Mouse (Mus musculus) spleen, postnatal 14 days (tissue): ENCODE data around the gene Pla2g6.

Experiments
- DNase-seq, 2 experiments: peaks; one replicate each; pipeline ENCODE4 v3.0.0; 2021 to 2022; ENCODE audit warnings: low spot score in 2 of 2

The Pla2g6 gene

DNA sequence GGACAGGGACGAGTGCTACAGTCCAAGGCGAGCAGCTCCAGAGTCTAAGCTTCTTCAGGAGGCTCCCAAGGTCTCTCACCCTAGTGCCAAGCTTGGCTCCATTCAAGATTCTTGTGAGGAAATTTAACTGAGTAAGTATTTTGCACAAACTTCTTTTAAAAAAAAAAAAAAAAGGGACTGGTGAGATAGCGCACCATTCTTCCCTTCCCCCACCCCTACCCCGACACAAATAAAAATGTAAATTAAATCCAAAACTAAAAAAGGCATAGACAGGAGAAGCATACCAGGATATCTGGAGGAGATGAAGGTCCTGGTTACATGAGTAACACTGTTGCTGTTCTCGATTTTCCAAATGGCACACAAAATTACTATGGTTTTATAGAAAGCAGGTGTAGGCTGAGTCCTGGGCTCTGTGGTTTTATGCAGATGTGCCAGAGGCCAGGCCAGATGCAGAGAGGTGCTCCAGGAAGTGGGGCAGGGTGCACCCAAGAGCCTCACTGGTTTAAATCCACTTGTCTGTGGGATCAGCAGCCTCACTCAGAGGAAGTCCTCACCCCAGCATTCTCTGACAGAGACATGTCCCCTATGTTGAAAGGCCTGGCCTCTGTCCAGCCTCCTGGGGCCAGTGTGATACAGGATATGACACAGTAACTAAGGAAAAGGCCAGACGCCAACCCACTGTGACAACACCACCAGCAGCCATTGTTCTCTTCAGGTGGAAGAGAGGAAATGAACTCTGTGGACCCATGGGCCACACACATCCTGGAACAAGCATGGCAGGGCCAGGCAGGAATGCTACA lies 5.0 kb downstream of the Pla2g6 start:
- no peak for DNase-seq

DNA sequence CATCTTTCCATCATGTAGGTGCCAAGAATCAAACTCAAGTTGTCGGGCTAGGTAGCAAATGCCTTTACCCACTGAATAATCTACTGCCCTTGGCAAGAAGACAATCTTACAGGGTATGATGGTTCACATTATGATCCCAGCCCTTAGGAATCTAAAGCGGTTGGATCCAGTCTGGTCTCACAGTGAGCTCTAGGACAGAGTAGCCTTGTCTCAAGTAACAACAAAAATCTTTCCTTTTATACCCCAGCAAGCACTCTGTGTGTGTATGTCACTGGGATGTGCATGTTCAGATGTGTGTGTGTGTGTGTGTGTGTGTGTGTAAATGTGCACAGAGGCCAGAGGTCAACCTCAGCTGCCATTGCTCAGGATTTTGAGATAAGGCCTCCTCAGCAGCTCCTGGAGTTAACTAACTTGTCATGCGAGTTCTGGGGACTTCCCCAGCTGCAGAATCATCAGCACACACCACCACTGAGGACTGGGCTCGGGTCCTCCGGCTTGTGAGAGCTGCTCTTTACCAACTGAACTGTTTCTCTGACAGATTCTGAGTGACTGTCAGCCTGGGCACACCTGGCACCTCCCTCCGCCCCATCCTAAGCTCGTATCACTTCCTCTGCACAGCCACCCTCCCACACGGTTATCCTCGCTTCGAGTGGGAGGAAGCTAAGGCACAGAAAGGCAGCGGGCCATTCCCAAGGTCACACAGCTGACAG lies 5.8 kb downstream of the Pla2g6 start:
- DNase-seq: no peak

DNA sequence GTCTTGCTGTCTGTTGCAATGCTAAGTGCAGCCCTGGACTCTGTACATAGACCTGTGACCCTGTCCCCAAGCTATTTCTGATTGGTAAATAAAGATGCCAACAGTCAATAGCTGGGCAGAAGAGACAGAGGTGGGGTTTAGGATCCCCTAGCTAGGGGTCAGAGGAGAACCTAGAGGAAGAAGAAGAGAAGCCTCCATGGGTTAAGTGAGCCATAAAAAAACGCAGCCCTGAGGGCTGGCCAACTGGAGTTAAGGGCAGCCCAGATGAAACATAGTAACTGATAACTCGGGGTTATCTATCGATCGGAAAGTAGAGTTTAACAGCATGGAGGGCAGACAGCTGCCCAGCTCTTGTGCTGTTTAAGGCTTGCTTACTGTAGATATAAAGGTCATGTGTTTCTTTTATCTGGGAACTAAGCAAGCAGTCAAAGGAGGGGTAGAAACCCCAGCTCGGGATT lies 6.4 kb downstream of the Pla2g6 start:
- no peak for DNase-seq

DNA sequence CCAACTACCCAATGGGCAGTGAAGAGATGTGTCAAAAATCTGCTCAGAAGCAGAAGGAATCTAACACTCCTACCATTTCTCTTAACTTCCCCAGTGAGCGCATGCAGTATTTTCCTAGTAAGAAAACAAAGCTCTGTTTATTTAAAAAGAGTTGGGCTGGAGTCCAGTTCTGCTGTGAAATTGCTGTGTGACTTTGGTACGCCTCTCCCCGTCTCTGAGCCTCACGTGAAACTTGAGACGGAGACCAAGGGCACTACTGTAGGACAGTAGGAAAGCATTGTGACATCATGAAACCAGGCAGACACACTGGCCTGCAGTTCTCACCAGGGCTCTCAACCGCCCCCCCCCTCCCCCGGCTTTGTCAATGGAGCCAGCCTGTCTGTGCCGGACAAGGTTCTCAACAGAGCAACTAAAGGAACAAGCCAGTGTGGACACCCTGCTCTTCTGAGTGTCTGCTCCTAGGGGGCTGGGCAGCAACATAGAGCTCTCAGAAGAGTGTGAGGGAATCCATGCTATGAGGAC lies 14.3 kb downstream of the Pla2g6 start:
- DNase-seq: no peak

DNA sequence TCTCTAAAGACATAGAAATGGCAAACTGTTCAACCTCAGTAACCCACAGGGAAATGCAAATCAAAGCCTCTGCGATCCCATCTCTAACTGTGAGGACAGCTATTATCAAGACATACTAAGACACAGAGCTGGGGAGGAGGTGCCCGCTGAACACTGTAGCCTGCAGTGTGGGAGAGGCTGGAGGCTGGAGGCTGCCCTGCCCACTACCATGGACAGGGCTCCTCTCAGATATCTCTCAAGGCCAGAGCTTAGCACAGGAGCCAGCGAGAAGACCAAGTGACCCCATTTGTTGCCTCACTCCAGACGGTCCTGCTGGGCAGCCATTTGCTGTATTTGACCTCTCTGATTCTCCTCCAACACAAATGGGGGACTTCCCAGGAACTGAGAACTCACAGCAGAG lies 20.3 kb downstream of the Pla2g6 start:
- DNase-seq: no peak

DNA sequence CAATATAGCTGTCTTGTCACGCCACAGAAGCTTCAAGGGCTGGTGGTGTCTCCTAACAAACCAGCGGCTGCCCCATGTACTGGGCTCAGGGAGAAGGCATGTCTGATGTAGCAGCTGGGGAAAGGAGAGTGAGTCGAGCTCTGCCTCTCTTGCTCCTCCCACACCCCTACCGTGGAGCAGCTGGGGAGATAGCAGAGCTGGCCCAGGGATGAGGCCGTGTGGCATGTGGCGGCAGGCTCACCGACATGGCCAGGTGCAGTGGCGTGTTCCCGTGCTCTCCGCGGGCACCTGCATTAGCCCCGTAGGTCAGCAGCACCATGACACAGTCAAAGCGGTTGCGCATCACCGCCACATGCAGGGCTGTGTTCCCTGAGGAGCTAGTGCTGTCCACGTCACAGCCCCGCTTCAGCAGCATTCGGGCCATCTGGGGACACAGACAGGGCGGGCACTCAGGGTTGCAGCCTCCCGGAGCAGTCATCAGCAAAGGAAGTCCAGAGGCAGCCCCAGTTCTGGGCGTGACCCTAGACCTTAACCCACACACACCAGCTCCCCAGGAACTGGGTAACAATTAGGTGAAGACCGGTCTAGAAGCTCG lies 22.1 kb downstream of the Pla2g6 start:
- DNase-seq: no peak

DNA sequence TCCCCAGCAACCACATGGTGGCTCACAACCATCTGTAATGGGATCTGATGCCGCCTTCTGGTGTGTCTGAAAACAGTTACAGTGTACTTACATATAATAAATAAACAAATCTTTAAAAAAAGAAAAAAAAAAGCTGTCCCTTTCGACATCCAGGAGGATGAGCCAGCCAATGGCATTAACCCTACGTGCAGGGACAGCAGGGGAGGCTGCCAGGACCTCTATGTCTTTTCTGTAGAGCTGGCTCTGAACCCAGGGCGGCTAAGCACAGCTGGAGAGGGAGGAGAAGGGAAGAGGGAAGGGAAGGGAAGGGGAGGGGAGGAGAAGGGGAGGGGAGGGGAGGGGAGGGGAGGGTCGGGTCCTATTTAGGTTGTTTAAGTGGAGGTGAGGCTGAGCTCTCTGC lies 23.4 kb downstream of the Pla2g6 start:
- DNase-seq: no peak

DNA sequence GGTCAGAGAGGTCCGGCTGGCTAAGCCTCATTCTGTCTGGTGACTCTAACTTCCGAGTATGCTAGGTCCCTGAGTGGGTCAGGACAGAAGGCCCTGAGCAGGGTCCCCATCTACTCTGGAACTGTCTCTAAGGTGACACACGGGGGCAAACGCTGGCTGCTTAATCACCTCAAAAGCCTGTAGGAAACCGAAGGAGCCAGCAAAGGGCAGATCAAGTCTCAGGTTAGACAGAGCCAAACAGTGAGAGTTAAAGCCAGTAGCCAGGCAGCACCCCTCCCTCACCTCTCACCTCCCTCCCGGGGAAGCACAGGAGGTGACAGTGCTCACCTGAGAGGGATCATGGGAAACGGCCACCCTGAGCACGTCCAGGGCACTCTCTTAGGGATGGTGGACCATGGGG lies 24.5 kb downstream of the Pla2g6 start:
- no peak for DNase-seq

DNA sequence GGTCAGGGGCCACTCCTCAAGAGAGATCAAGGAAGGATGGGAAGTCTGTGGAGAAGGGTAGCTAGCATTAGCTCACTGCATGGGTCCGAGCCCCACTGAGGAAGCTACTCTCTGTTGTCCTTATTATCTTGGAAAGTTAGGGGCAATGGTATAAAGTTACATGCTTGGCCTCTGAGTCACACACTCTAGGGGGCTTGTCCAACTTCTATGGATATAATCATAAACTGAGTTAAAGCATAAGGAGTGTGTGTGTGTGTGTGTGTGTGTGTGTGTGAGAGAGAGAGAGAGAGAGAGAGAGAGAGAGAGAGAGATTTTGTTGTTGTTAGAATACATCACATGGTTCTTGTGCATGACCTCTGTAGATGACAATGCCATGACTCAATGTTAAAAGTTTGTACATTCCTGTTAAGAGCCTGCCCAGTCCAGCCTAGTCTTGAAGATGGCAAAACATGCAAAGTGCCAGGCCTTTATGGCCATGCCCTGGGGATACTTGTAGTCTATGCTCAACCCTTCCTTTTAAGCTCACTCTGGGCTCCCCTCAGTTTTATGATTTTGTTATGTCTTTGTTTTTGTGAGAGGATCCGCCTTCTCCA lies 28.5 kb downstream of the Pla2g6 start:
- no peak for DNase-seq

DNA sequence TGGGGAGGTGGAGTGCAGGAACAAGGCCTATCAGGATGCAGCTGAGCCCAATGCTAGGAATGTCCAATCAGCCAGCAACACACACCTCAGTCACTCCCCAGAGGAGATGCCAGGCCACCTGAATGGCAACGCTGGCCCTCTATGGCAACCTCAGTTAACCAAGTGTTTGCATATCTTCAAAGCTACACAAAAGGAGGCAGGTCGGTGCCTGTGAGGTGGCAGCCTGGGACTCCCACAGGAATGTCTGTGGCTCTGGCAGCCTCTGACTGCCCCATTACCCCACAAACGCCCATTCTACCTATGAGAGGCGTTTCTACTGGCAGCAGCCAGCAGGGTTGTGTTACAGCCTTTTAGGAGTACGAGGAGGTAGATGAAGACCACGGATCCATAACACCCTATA lies 29.6 kb downstream of the Pla2g6 start:
- DNase-seq: no peak

DNA sequence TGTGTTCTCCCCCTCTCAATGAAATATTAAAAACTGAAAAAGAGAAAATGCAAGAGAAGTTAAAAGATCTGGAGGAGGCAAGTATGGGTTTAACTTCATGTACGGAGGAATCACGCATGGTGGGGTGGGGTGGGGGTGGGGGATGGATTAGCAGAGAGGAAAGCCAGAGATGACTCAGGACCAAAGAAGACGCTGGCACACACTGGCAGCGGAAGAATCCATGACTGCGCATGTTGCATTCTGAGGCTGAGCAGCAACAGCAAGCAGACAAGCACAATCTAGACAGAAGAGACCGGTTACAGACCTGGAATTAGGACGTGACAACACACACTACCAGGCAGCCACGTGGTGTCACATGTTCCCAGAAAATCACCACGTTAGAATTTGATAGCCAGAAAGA lies 35.4 kb downstream of the Pla2g6 start:
- no peak for DNase-seq

DNA sequence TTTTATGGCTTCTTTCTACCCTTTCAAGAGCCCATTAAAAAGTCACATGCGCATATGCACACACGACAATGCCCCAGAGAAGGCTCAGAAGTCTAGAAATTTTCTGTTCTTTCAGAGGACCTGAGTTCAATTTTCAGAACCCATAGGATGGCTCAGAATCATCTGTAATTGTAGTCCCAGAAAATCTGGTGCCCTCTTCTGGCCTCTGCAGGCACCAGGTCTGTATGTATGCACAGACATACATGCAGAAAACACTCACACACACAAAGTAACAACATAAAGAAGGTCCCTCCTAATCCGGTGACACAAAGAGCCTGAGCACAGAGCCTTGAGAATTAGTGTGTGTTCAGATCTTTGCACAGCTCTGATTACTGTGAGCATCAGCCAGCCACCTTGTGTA lies 37.9 kb downstream of the Pla2g6 start:
- no peak for DNase-seq

DNA sequence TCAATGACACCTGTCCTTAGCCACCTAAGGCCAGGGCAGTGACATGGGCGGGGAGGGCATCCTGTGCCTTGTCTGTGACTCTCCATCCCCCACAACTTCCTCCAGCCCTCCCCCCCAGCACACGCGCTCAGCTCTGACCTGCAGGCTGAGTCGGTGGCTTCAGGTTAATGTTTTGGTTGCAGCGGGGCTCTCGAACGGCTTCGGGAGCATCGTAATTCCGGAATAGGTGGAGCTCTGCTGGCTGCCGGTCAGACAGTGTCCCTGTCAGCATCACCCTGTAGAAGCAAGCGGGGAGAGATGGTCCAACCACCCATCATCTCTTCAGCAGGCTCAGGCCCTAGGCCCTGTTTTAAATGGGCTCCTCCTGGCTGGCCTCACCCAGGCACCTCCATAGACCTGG lies 38.7 kb downstream of the Pla2g6 start:
- no peak for DNase-seq

DNA sequence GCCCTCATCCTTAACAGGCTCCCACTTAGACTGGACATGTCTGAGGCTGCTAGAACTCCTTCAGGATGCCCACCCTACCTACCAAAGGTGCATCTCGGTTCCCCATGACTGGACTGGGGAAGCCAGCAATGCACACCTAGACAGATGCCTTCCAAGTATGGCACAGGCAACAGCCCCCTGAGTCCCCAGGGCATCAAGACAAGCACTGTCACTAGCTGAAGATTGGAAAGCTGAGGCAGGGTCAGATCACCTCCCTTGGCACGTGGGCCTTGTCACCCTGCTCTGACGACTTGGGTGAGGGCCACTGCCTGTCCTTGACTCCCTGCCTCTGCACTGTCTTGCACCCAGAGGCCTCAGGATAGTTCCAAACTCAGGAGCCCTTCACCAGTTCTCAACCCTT lies 39.8 kb downstream of the Pla2g6 start:
- DNase-seq: no peak

DNA sequence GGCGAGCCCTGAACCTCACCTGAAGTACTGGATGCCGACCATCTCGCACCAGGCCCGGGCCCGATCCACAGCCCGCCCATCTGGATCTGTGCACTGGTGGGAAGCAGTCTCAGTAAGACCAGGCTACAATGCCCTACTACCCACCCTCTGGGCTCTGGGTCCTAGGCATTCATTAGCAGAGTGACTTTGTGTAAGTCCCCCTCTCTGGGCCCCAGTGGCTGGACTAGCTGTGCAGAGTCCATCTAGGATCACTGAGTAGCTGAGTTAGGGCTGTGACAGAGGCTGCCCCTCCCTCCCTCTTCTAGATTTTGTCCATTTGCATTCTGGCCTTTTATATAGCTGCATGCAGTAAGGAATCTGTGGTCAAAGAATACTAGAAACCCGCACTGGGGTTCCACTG lies 41.1 kb downstream of the Pla2g6 start:
- DNase-seq: no peak

DNA sequence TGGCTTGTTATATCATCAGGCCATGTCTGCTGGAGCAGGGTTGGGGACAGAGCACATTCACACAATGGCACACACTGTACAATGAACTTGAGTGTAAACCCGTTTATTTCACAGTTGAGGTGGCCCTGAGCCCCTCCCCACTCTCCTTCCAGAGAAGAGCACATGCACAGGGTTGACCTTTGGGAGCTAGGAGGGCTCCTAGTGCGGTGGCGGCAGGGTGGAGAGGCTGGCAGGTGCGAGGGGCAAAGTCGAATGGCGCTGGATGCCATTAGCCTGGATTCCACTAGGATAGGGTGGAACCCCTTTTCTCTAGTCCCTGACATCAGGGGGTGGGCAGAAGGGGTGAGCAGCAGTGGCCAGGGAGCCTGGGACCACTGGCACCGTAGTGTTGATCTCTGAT lies 42.0 kb downstream of the Pla2g6 start:
- DNase-seq: no peak

DNA sequence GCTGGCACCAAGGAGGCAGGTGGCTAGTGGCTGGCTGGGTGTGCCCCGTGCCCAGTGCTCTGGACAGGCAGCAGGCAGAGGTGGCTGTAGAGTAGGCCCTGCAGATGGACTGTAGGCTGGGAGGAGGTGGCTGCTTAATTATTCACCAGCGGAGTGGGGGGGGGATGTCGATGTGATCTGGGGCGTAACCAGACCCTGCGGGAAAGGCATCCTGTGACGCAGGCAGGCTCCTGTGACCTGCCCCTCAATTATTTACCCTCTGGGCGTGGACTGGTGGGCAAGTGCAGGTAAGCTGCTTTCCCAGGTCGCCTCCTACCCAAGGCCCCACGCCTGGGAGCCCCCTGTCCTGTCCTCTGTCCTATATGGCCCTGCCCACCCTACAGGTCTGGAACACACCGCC lies 42.8 kb downstream of the Pla2g6 start, which contains the start of gene Baiap2l2:
Gene Baiap2l2 (minus strand): TSS at position 139 of the 400 bp plus-strand sequence.
- no peak for DNase-seq

DNA sequence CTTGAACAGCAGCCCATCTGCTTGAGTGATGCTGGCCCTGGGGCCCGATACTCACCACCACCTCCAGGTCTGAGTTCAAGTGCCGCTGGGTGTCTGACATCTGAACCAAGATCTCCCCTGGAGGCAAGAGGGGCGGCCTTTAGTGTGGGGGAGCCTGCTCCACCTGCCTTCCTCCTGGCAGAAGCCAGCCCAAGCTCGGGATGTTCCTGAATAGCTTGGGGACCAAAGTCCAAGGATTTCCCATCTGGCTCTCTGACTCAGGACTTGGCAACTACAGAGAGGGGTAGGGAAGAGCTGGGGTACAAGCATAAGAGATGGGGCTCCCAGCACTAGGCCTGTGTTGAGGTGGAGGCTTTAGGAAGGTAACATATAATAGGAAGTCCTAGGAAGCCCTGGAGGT lies 44.8 kb downstream of the Pla2g6 start:
- peak in 1 of 2 experiments; percentile 5 for DNase-seq

DNA sequence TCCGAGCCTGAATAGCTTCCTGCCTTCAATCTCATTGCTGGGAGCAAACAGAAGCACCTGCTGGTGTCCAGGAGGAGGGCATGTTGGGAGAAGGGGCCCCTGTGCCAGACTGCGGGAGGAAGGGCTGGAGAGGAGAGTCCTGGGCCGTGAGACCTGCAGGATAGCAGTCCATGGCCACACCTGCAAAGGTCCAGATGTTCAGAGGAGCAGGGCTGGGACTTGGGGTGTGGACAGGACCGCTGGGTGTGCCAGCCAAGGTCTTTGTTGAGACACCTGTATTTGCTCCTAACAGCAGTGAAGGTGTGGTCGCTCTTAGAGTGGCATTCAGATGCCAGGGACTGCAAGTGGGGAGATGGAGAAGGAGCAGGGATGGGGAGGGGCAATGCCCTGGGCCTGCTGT lies 45.8 kb downstream of the Pla2g6 start:
- no peak for DNase-seq

DNA sequence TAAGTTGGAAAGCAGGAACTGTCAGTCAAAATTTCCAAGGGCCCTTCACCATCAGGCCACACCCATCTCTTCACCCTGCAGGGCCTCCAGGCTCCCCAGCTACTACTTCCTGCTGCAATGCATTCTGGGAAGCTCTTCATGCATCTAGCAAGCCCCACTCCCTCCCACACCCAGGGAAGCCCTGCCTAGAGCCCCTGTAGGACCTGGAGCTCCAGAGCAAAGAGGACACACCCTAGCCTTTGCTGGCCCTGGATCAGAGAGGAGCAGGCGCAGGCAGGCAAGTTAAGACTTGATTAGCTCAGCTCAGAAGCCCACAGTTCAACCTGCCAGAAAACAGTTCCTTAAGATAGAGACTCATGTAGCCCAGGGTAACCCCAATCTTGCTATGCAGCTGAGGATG lies 46.8 kb downstream of the Pla2g6 start:
- peak in 1 of 2 experiments; percentile 6 for DNase-seq

DNA sequence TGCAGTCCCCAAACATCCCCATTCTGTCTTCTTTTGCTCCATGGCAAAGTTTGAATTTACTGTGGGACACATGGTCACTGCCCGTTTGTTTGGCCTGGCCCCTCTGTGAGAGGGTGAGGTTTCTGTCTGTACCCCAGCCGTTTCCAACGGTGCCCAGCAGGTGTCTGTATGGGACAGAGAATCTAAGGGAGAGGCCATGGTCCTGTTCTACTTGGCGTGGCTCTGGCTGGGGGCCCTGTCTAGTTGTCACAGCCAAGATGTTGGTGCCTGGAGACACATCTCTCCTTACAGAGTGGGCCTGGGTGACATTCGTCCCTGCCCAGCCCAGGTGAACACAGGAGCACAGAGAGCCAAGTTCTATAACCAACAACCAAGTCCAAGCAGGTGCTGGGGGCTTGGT lies 47.3 kb downstream of the Pla2g6 start:
- DNase-seq: peak in 1 of 2 experiments; percentile 6

DNA sequence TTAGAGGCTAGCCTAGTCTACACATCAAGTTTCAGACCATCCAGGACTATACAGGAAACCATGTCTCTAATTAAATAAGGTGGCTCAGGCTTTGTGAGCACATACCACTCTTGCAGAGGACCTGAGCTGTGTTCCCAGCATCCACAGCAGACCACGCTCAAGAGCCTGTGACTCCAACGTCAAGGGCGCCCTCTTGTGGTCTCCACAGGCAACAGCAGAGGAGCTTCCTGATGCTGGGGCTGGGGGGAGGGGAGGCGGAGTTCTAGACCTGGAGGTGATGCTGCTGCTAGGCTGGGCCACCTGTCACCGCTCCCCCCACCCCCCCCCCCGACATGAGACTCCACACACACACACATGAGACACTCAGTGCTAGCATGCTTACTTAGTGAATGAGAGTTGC lies 48.0 kb downstream of the Pla2g6 start:
- peak; percentile 6 to 20 for DNase-seq
